Mouse (Mus musculus) lung, postnatal 36 days (tissue): ENCODE results near the gene Mecom.
A peak's percentile ranks its signal among the peaks of the same experiment; 100 is the strongest.
"Not testable (repeated sequence)": the region's sequence is repeated elsewhere in the genome, so short reads cannot be mapped to it uniquely, and the experiment has no call there.

Source experiments
- DNase-seq: peaks from one replicate; pipeline ENCODE4 v3.0.0; 2022; ENCODE audit warnings: mixed read lengths

Gene Mecom

GRCm38 (mm10) chr3:30243776-30244275, 304.0 kb downstream of the Mecom start:
- no peak for DNase-seq

GRCm38 (mm10) chr3:30239416-30239815, 308.4 kb downstream of the Mecom start:
- no peak for DNase-seq

GRCm38 (mm10) chr3:30237493-30237892, 310.3 kb downstream of the Mecom start:
- no peak for DNase-seq

GRCm38 (mm10) chr3:30234018-30234417, 313.8 kb downstream of the Mecom start:
- no peak for DNase-seq

GRCm38 (mm10) chr3:30227964-30228670, 319.7 kb downstream of the Mecom start:
- no peak for DNase-seq

- peak; percentile 31 for DNase-seq
These were observed 320.9 kb downstream of the Mecom start for GRCm38 (mm10) chr3:30226928-30227370.

GRCm38 (mm10) chr3:30225200-30225599, 322.6 kb downstream of the Mecom start:
- DNase-seq, result not testable (repeated sequence)

- no peak for DNase-seq
These were observed 327.0 kb downstream of the Mecom start for GRCm38 (mm10) chr3:30220701-30221412.

- no peak for DNase-seq
These were observed 327.9 kb downstream of the Mecom start for GRCm38 (mm10) chr3:30219891-30220290.

- peak; percentile 23 for DNase-seq
These were observed 328.5 kb downstream of the Mecom start for GRCm38 (mm10) chr3:30219190-30219884.

- no peak for DNase-seq
These were observed 333.2 kb downstream of the Mecom start for GRCm38 (mm10) chr3:30214607-30215006.

- DNase-seq, result no peak
These were observed 334.2 kb downstream of the Mecom start for GRCm38 (mm10) chr3:30213540-30214170.

GRCm38 (mm10) chr3:30212802-30213201, 335.0 kb downstream of the Mecom start:
- DNase-seq, result no peak

GRCm38 (mm10) chr3:30209131-30209530, 338.7 kb downstream of the Mecom start:
- no peak for DNase-seq

- DNase-seq, result no peak
These were observed 339.9 kb downstream of the Mecom start for GRCm38 (mm10) chr3:30207886-30208285.

- DNase-seq, result no peak
These were observed 340.4 kb downstream of the Mecom start for GRCm38 (mm10) chr3:30207431-30207830.

- no peak for DNase-seq
These were observed 341.7 kb downstream of the Mecom start for GRCm38 (mm10) chr3:30206123-30206522.

GRCm38 (mm10) chr3:30203764-30204163, 344.0 kb downstream of the Mecom start:
- DNase-seq, result no peak

GRCm38 (mm10) chr3:30198854-30199253, 349.0 kb downstream of the Mecom start:
- no peak for DNase-seq

- no peak for DNase-seq
These were observed 349.6 kb downstream of the Mecom start for GRCm38 (mm10) chr3:30198227-30198626.

GRCm38 (mm10) chr3:30195186-30195585, 352.6 kb downstream of the Mecom start:
- no peak for DNase-seq

GRCm38 (mm10) chr3:30192294-30193007, 355.4 kb downstream of the Mecom start:
- DNase-seq, result no peak
